Mouse (Mus musculus): ENCODE results near the gene Efcab9. TPM values are rescaled to one million over a fixed set of nuclear protein-coding genes. Genes with fewer than 3 reads are reported as not detected.
A peak's percentile ranks its signal among the peaks of the same experiment; 100 is the strongest.

Efcab9 gene
- polyA plus RNA-seq, 1 experiment from 2014 or later = not detected

DNA sequence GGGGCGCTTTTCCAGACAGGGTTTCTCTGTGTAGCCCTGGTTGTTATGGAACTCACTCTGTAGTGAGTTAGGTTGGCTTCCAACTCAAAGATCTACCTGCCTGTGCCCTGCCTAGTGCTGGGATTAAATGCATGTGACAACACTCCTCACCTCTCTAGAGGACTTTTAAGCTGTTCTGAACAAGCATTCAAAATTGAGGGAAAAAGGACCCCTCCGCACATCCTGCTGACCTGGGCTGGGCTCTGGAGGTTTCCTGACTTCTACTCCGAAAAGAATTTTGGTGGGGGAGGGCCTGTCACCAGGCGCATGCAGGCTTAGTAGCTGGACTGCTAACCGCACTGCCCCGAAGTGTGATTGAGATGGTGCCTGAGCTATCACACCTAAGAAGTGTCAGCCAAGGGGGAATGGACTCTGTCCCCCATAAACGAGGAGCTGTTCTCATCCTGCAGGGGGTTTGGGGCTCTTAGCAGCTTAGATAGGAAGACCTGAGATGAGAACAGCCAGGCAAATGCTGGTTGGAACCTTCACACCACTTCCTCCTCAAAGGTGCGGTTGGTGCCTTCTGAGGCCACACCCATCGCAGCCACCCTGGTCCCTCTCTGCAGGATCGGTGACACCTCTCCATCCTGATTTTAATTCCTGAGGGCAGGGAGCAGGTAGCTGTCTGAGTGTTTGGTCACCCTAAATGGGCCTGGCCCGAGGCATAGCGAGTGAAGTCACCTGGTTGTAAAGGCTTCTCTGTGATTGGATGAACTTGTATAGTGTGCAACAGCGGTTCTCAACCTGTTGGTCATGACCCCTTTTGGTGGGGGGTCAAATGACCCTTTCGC, 21.6 kb upstream of the Efcab9 start:
- Histone ChIP-seq H3K4me1 (peaks cover 13% of the 10 kb centered on the region; the same call in 1 of the 2 replicates), H3K36me3 (replicated peaks) (no peaks in the 10 kb centered on the region), H3K4me3 (no peak overlapping the region), H3K9me3 (no peaks in the 10 kb centered on the region), H3K27me3 (replicated peaks) (no peaks in the 10 kb centered on the region), H3K27ac (no peak overlapping the region), H3K9ac (no peak overlapping the region), H3K4me2 (no peak overlapping the region)
- no peak for ATAC-seq (replicated peaks)
- WGBS = 79% methylated on average over 14 of the region's 14 CpGs

DNA sequence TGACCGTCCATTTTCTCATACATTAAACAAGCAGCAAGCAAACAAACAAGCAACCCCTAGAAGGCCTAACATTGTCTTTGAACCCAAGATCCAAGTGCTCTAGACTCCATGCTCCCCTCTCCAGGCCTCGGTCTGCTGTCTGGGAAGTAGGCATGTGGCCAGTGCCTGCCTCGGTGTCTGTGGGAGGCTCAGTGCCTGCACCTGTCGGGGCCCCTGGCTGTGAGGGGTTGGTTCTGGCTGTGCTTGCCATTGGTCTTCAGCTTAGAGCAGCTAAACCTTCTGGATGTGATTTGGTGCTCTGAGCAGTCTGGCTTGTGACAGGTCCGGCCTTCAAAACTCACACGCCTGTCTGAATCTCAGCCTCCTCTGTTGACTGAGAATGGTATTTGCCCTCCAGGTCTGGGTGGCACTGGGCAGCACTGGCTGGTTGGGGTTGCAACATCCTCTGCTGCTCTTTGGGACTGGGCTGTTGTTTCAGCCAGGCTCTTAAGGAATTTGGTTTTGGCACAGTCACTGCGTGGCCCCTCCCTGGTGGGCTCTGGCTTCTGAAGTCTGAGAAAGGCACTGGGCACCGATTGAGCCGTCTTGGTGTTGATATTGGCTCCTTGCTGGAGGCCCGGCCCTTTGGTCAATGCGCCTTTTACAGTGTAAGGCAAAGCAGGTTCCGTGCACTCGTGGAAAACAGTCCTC, 20.7 kb upstream of the Efcab9 start:
- H3K9me3 ChIP-seq = no peaks in the 10 kb centered on the region
- no peaks in the 10 kb centered on the region for H3K36me3 ChIP-seq (replicated peaks)
- no peak overlapping the region for H3K4me2 ChIP-seq
- no peak overlapping the region for H3K27ac ChIP-seq
- H3K4me3 ChIP-seq = no peak overlapping the region
- no peak overlapping the region for H3K9ac ChIP-seq
- no peaks in the 10 kb centered on the region for H3K27me3 ChIP-seq (replicated peaks)
- WGBS = 74% methylated on average over 13 of the region's 13 CpGs
- ATAC-seq (replicated peaks) = no peak
- peaks cover 15% of the 10 kb centered on the region; the same call in 1 of the 2 replicates for H3K4me1 ChIP-seq

DNA sequence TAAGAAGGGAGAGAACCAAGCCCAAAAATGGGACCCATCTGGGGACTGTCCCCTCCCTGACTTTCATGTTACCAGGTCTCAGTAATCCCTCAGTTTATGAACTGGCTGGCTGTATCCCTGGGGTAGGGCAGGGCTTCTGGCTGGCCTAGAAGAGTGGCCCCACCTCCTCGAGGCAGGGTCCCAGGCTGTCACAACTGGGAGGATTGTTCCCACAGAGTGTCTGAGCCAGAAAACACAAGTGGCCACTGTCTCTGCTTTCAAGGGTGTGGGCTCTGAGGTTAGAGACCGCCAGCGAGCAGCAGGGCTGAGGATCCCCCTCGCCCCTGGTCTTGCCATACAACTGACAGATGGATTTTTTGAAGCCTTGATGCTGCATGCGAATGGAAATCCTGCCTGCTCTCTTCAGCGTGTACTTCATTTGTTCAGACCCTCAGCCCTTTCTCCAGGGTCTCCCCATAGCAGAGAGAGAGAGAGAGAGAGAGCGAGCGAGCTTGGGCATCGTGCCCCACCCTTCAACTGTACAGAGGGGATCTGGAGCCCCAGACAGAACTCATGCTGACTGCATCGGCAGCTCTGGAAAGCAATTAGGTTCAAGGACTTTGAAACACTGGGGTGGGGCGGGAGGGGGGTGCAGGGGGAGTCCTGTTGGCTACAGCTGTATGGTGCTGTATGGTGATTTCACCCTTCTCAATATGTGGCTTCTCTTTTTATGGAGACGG, 19.9 kb upstream of the Efcab9 start:
- Histone ChIP-seq H3K27ac (no peak overlapping the region), H3K9ac (no peak overlapping the region), H3K27me3 (replicated peaks) (no peaks in the 10 kb centered on the region), H3K9me3 (no peaks in the 10 kb centered on the region), H3K4me2 (no peak overlapping the region), H3K4me3 (no peak overlapping the region), H3K36me3 (replicated peaks) (no peaks in the 10 kb centered on the region), H3K4me1 (peaks cover 15% of the 10 kb centered on the region; the same call in 1 of the 2 replicates)
- ATAC-seq (replicated peaks) = peak; percentile 59
- WGBS = 53% methylated on average over 12 of the region's 12 CpGs

DNA sequence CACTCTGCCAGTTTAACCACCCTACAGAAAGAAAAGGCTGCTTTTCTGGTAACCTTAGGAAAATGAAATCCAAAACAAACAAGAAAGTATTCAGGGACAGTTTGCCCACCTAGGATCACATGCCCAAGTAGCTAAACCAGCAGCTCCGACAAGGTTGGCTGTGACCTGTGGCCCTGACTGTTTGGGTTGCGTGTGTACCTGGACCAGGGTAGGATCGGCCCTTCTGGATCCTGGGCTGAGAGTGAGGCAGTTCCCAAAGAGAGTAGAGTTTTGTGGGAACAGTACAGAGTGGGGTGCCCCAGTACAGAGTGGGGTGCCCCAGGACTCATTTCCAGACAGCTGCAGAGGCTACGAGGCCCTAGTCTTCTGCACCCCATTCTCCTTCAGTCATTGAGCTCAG, 19.2 kb upstream of the Efcab9 start:
- H3K9me3 ChIP-seq = no peaks in the 10 kb centered on the region
- peaks cover 15% of the 10 kb centered on the region; the same call in 1 of the 2 replicates for H3K4me1 ChIP-seq
- H3K27ac ChIP-seq = no peak overlapping the region
- no peak overlapping the region for H3K4me3 ChIP-seq
- no peak for ATAC-seq (replicated peaks)
- no peak overlapping the region for H3K9ac ChIP-seq
- no peaks in the 10 kb centered on the region for H3K36me3 ChIP-seq (replicated peaks)
- H3K4me2 ChIP-seq = no peak overlapping the region
- WGBS = 93% methylated on average over 4 of the region's 4 CpGs
- H3K27me3 ChIP-seq (replicated peaks) = no peaks in the 10 kb centered on the region

DNA sequence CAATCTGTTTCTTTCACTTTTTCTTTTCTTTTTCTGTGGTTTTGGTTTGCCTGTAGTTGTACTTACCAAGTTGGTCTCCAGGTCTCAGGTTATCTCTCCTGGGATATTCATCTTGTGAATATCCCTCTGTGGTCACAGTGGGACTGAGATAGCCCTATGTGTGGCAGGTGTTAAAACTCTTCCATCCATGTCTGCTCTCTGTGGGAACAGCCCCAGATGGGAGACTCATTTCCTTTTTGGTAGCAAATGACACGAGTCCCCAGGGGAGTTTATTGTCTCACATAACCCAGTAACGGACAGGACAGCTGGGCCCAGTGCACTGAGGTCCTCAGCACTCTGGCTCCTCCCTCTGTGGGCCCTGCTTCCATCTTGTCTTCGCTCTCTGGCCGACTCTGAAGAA, 18.2 kb upstream of the Efcab9 start:
- no peaks in the 10 kb centered on the region for H3K36me3 ChIP-seq (replicated peaks)
- H3K27me3 ChIP-seq (replicated peaks) = no peaks in the 10 kb centered on the region
- peaks cover 19% of the 10 kb centered on the region for H3K4me1 ChIP-seq
- H3K9ac ChIP-seq = no peak overlapping the region
- ATAC-seq (replicated peaks) = no peak
- no peak overlapping the region for H3K27ac ChIP-seq
- no peak overlapping the region for H3K4me3 ChIP-seq
- no peak overlapping the region for H3K4me2 ChIP-seq
- 55% methylated on average over 4 of the region's 4 CpGs for WGBS
- no peaks in the 10 kb centered on the region for H3K9me3 ChIP-seq

DNA sequence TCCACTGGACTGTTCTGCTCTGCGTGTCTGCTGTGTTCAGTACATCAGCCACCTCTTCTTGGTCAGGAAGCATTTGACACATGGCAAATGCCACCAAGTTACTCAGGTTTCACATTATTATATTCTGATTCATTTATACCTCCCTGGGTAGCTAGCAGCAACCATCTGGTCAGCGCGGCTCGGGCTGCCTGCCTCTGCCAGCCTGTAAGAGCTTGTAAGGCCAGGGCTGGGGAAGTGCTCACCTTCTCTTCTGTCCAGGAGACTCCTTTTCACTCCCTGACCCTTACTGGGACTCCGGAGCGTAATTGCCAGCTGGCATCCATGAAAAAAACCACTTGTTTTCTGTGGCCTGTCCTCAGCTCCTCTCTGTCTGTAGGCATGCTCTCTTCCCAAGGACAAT, 17.4 kb upstream of the Efcab9 start:
- peaks cover 19% of the 10 kb centered on the region for H3K4me1 ChIP-seq
- no peaks in the 10 kb centered on the region for H3K36me3 ChIP-seq (replicated peaks)
- H3K9ac ChIP-seq = no peak overlapping the region
- H3K27me3 ChIP-seq (replicated peaks) = no peaks in the 10 kb centered on the region
- 55% methylated on average over 6 of the region's 6 CpGs for WGBS
- H3K9me3 ChIP-seq = no peaks in the 10 kb centered on the region
- ATAC-seq (replicated peaks) = no peak
- no peak overlapping the region for H3K4me2 ChIP-seq
- no peak overlapping the region for H3K27ac ChIP-seq
- H3K4me3 ChIP-seq = no peak overlapping the region

DNA sequence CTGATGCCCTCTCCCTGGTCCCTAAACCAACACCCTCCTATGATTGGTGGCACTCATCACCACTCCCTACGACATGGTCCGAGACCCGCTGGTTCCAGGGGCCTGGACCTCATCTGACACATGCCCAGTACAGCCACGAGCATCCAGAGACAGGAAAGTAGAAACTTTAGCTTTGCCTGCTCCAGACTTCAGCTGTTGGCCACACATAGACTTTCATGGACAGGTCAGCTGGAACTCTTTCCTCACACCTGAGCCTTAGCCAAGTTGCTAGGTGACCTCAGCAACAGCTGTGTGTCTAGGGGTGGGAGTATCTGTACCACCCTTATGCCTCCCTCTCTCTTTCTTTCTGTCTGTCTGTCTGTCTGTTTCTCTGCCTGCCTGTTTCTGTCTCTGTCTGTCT, 16.4 kb upstream of the Efcab9 start:
- Histone ChIP-seq H3K9ac (no peak overlapping the region), H3K36me3 (replicated peaks) (no peaks in the 10 kb centered on the region), H3K27ac (no peak overlapping the region), H3K4me3 (no peak overlapping the region), H3K4me2 (no peak overlapping the region), H3K27me3 (replicated peaks) (no peaks in the 10 kb centered on the region), H3K4me1 (peaks cover 19% of the 10 kb centered on the region), H3K9me3 (no peaks in the 10 kb centered on the region)
- ATAC-seq (replicated peaks) = no peak
- 89% methylated on average over 4 of the region's 4 CpGs for WGBS

DNA sequence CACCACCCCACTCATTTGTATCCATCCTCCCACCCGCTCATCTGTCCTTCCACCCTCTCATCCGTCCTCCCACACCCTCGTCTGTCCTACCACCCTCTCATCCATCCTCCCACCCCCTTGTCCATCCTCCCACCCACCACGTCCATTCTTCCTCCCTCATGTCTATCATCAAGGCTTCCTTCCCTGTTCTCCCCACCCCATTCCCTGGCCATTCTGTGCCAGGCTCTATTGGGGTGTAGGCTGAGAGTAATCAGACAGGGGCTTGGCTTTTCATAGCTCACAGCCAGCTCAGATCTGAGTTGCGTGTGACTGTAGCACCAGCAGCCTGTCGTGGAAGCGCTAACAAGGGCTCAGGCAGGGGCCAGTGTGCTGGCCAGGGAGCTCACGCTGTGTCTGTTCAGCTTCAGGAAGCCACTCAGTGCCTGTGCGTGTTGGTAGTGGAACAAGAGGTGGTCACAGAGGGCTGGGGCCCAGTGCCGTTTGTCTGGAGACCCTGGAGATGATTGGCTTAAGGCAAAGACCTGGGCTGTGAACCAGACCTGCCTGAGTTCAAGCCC, 15.6 kb upstream of the Efcab9 start:
- Histone ChIP-seq H3K27me3 (replicated peaks) (no peaks in the 10 kb centered on the region), H3K4me2 (no peak overlapping the region), H3K36me3 (replicated peaks) (no peaks in the 10 kb centered on the region), H3K27ac (no peak overlapping the region), H3K4me1 (peaks cover 13% of the 10 kb centered on the region), H3K4me3 (no peak overlapping the region), H3K9ac (no peak overlapping the region), H3K9me3 (no peaks in the 10 kb centered on the region)
- 75% methylated on average over 10 of the region's 10 CpGs for WGBS
- no peak for ATAC-seq (replicated peaks)

DNA sequence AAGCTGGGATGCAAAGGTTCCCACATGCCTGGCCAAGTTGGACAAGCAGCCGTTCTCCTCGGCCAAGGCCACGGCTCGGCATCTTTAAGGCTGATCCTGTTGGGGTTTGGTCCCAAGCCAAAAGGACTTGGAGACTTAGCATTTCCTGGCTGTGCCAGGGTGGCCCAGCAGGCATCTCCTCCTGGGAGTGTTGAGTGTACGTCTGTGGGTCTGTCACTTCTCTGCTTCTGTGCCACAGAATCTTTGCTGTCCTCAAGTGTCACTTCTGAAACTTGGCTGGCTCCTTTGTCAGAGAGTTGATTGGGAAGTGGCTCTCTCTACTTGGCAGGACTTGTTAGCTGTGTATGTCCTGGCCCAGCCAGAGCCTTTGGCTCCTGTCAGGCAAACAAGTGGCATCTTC, 14.6 kb upstream of the Efcab9 start:
- WGBS = 75% methylated on average over 5 of the region's 5 CpGs
- H3K4me1 ChIP-seq = peaks cover 11% of the 10 kb centered on the region
- no peaks in the 10 kb centered on the region for H3K27me3 ChIP-seq (replicated peaks)
- H3K36me3 ChIP-seq (replicated peaks) = no peaks in the 10 kb centered on the region
- no peaks in the 10 kb centered on the region for H3K9me3 ChIP-seq
- no peak overlapping the region for H3K4me3 ChIP-seq
- H3K9ac ChIP-seq = no peak overlapping the region
- no peak overlapping the region for H3K27ac ChIP-seq
- ATAC-seq (replicated peaks) = no peak
- H3K4me2 ChIP-seq = no peak overlapping the region

DNA sequence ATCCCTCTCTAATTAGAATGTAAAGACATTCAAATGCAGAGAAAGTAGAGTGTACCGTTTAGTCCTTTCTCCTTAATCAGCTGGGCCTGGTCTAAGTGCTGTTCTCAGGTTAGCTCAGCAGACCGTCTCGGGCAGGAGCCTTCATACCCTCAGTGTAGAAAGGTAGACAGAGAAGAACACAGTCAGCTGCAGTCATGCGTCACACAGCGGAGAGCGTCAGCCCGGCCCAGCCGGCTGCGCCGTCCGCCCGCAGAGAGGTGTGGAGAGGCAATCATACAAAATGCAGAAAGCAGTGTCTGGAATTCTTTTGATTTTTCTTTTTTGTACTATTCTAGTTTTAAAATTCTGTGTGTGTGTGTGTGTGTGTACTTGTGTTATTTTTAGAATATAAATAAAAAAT, 13.7 kb upstream of the Efcab9 start:
- no peak overlapping the region for H3K27ac ChIP-seq
- ATAC-seq (replicated peaks) = peak; percentile 69; the same call in 1 of the 2 replicates

DNA sequence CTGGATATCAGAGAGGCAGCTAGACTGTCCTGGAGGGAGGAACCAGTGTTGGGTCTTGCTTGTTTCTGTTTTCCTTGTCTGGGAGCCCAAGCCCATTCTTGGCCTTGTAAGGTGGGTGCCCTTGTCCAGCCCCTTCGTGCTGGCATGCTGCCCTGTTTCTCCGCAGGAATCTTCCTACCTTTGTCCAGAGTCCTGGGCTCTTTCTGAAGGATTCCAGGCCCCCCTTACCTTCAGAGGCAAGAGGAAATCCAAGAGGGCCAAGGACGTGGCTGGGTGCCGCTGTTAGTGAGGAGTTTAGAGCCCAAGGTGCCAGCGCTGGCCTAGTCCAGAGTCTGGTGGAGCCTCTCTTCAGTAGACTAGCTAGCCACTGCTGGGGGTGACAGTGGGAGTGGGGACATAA, 12.6 kb upstream of the Efcab9 start:
- no peak overlapping the region for H3K4me3 ChIP-seq
- no peaks in the 10 kb centered on the region for H3K27me3 ChIP-seq (replicated peaks)
- peaks cover 9% of the 10 kb centered on the region for H3K4me1 ChIP-seq
- H3K36me3 ChIP-seq (replicated peaks) = no peaks in the 10 kb centered on the region
- no peak overlapping the region for H3K4me2 ChIP-seq
- H3K9me3 ChIP-seq = no peaks in the 10 kb centered on the region
- 93% methylated on average over 5 of the region's 5 CpGs for WGBS
- H3K27ac ChIP-seq = no peak overlapping the region
- H3K9ac ChIP-seq = no peak overlapping the region
- no peak for ATAC-seq (replicated peaks)

More for the DNA sequence above, 13.7 kb upstream of the Efcab9 start:
- Histone ChIP-seq H3K36me3 (replicated peaks) (no peaks in the 10 kb centered on the region), H3K27me3 (replicated peaks) (no peaks in the 10 kb centered on the region), H3K9me3 (no peaks in the 10 kb centered on the region), H3K9ac (no peak overlapping the region), H3K4me3 (no peak overlapping the region), H3K4me1 (peaks cover 11% of the 10 kb centered on the region), H3K4me2 (no peak overlapping the region)
- WGBS = 48% methylated on average over 12 of the region's 12 CpGs

DNA sequence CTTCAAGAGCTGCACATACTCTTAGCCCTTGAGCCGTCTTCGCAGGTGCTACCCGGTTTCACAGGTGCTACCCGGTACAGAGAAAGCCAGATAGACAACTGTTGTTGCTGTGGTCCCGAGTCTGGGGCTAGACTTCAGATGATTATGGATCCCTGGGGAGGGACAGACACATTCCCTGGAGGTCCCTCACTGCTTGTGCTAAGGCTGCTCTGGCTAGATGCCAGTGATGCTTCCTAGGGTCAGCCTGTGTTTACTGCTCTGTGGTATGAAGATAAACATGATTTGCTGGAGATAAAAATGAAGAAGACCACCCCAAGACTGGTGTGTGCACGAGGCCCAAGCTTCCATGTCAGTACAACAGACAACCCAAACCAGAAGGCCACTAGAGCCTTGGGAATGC, 12.2 kb upstream of the Efcab9 start:
- Histone ChIP-seq H3K4me2 (no peak overlapping the region), H3K36me3 (replicated peaks) (no peaks in the 10 kb centered on the region), H3K27ac (no peak overlapping the region), H3K9me3 (no peaks in the 10 kb centered on the region), H3K9ac (no peak overlapping the region), H3K27me3 (replicated peaks) (no peaks in the 10 kb centered on the region), H3K4me3 (no peak overlapping the region), H3K4me1 (peaks cover 6% of the 10 kb centered on the region)
- no peak for ATAC-seq (replicated peaks)
- WGBS = 85% methylated on average over 6 of the region's 6 CpGs

All from midbrain, embryonic 15.5 days (tissue).